Mouse (Mus musculus) CH12.LX (cell line): Measurements from ENCODE around the gene Triobp. TPM values are rescaled to one million over a fixed set of nuclear protein-coding genes. Genes with fewer than 3 reads are reported as not detected.

ENCODE experiments used
- DNase-seq: peaks from one replicate; pipeline ENCODE4 v3.0.0-alpha.2; 2013; ENCODE audit errors: extremely low read depth
- H3K27ac ChIP-seq: 2 replicates; pipeline ENCODE4 v1.5.1; 2012; ENCODE audit warnings: low read depth, mild to moderate bottlenecking, control low read depth, moderate library complexity; ENCODE audit not compliant: insufficient read depth
- H3K27me3 ChIP-seq: replicated peaks from 2 replicates; pipeline ENCODE3; 2012; ENCODE audit warnings: inconsistent platforms
- H3K36me3 ChIP-seq, 2 experiments: replicated peaks in 1 of 2; 2 replicates each; pipeline versions ENCODE3 to v1.6.1; 2012; ENCODE audit warnings: inconsistent platforms in 1 of 2, low read length in 1 of 2, mild to moderate bottlenecking in 1 of 2, mixed read lengths in 1 of 2, moderate library complexity in 1 of 2; ENCODE audit not compliant: control insufficient read depth in 1 of 2, insufficient read depth in 1 of 2
- H3K4me1 ChIP-seq, 2 experiments: 2 replicates each; pipeline ENCODE4 v1.6.1; 2012; ENCODE audit warnings: inconsistent platforms in 1 of 2, moderate library complexity in 1 of 2; ENCODE audit not compliant: insufficient read depth in 2 of 2, control insufficient read depth in 1 of 2
- H3K4me2 ChIP-seq: 2 replicates; pipeline ENCODE4 v1.6.1; 2012; ENCODE audit warnings: low read depth, mild to moderate bottlenecking, control low read depth; ENCODE audit not compliant: poor library complexity, insufficient read depth, severe bottlenecking
- H3K4me3 ChIP-seq, 3 experiments: fragments of 150-350 bp in 1 of 3; sonication (generic) in 1 of 3; replicated peaks in 1 of 3; 2 replicates each; pipeline versions ENCODE3 to v1.5.1; 2011 to 2012; ENCODE audit warnings: low read depth in 2 of 3, low read length in 2 of 3, mild to moderate bottlenecking in 2 of 3, moderate library complexity in 2 of 3, control low read depth in 1 of 3, improper control_type of control experiment in 1 of 3, inconsistent platforms in 1 of 3, mixed read lengths in 1 of 3; ENCODE audit not compliant: poor library complexity in 1 of 3
- H3K79me2 ChIP-seq: replicated peaks from 2 replicates; pipeline ENCODE4 v1.6.1; 2012; ENCODE audit warnings: mild to moderate bottlenecking, moderate library complexity; ENCODE audit not compliant: control insufficient read depth, poor library complexity, insufficient read depth, severe bottlenecking; ENCODE audit errors: extremely low read depth
- H3K9ac ChIP-seq: 2 replicates; pipeline ENCODE4 v1.6.1; 2012; ENCODE audit warnings: low read depth, mild to moderate bottlenecking, control low read depth, moderate library complexity; ENCODE audit not compliant: insufficient read depth
- H3K9me3 ChIP-seq: replicated peaks from 2 replicates; pipeline ENCODE3; 2012; ENCODE audit warnings: low read length, inconsistent platforms, mixed read lengths
- BHLHE40 ChIP-seq: IDR thresholded peaks from 2 replicates; pipeline ENCODE4 v1.6.1; 2011; ENCODE audit warnings: mild to moderate bottlenecking, low read depth, low read length, improper control_type of control experiment
- CHD2 ChIP-seq: IDR thresholded peaks from 2 replicates; pipeline ENCODE4 v1.6.1; 2011; ENCODE audit warnings: low read length, improper control_type of control experiment
- ELF1 ChIP-seq: IDR thresholded peaks from 2 replicates; pipeline ENCODE4 v1.6.1; 2014; ENCODE audit warnings: low read depth, mild to moderate bottlenecking, inconsistent platforms, low read length, improper control_type of control experiment
- ETS1 ChIP-seq: conservative IDR thresholded peaks from 2 replicates; pipeline ENCODE4 v1.6.1; 2012; ENCODE audit warnings: low read depth, mild to moderate bottlenecking, inconsistent platforms, low read length, improper control_type of control experiment, moderate library complexity
- GABPA ChIP-seq: IDR thresholded peaks from 2 replicates; pipeline ENCODE4 v1.6.1; 2012; ENCODE audit warnings: low read depth, low read length, improper control_type of control experiment, inconsistent platforms; ENCODE audit not compliant: insufficient replicate concordance
- HCFC1 ChIP-seq: IDR thresholded peaks from 2 replicates; pipeline ENCODE4 v1.6.1; 2012; ENCODE audit warnings: low read depth, mild to moderate bottlenecking, inconsistent platforms, low read length, improper control_type of control experiment
- IRF4 ChIP-seq: IDR thresholded peaks from 2 replicates; pipeline ENCODE4 v1.6.1; 2014; ENCODE audit warnings: low read depth, mild to moderate bottlenecking, inconsistent platforms, low read length, improper control_type of control experiment
- JUN ChIP-seq: IDR thresholded peaks from 2 replicates; pipeline ENCODE4 v1.6.1; 2011; ENCODE audit warnings: low read depth, mild to moderate bottlenecking, low read length, improper control_type of control experiment, moderate library complexity; ENCODE audit not compliant: insufficient read depth
- MAX ChIP-seq: IDR thresholded peaks from 2 replicates; pipeline ENCODE4 v1.6.1; 2011; ENCODE audit warnings: low read length, improper control_type of control experiment
- MAZ ChIP-seq: IDR thresholded peaks from 2 replicates; pipeline ENCODE4 v1.6.1; 2012; ENCODE audit warnings: low read depth, mild to moderate bottlenecking, inconsistent platforms, low read length, improper control_type of control experiment, moderate library complexity
- MEF2A ChIP-seq: IDR thresholded peaks from 2 replicates; pipeline ENCODE4 v1.6.1; 2014; ENCODE audit warnings: low read depth, mild to moderate bottlenecking, inconsistent platforms, low read length, improper control_type of control experiment, borderline replicate concordance
- MXI1 ChIP-seq: IDR thresholded peaks from 2 replicates; pipeline ENCODE4 v1.6.1; 2011; ENCODE audit warnings: mild to moderate bottlenecking, low read depth, low read length, improper control_type of control experiment
- MYC ChIP-seq: IDR thresholded peaks from 2 replicates; pipeline ENCODE4 v1.6.1; 2011; ENCODE audit warnings: low read depth, mild to moderate bottlenecking, improper control_type of control experiment, low read length
- NRF1 ChIP-seq: IDR thresholded peaks from 2 replicates; pipeline ENCODE4 v1.6.1; 2014; ENCODE audit warnings: low read depth, mild to moderate bottlenecking, inconsistent platforms, low read length, improper control_type of control experiment, moderate library complexity
- POLR2A ChIP-seq: IDR thresholded peaks from 2 replicates; pipeline ENCODE4 v1.6.1; 2011; ENCODE audit warnings: low read depth, mild to moderate bottlenecking, improper control_type of control experiment, low read length
- RCOR1 ChIP-seq: conservative IDR thresholded peaks from 2 replicates; pipeline ENCODE4 v1.6.1; 2012; ENCODE audit warnings: low read depth, mild to moderate bottlenecking, inconsistent platforms, low read length, improper control_type of control experiment
- SIN3A ChIP-seq: IDR thresholded peaks from 2 replicates; pipeline ENCODE4 v1.6.1; 2012; ENCODE audit warnings: low read length, improper control_type of control experiment, inconsistent platforms
- SMC3 ChIP-seq: IDR thresholded peaks from 2 replicates; pipeline ENCODE4 v1.6.1; 2011; ENCODE audit warnings: low read depth, low read length, improper control_type of control experiment
- TCF12 ChIP-seq: IDR thresholded peaks from 2 replicates; pipeline ENCODE4 v1.6.1; 2014; ENCODE audit warnings: low read depth, mild to moderate bottlenecking, inconsistent platforms, low read length, improper control_type of control experiment
- UBTF ChIP-seq: IDR thresholded peaks from 2 replicates; pipeline ENCODE4 v1.6.1; 2012; ENCODE audit warnings: low read depth, mild to moderate bottlenecking, inconsistent platforms, low read length, improper control_type of control experiment, moderate library complexity
- USF1 ChIP-seq: IDR thresholded peaks from 2 replicates; pipeline ENCODE4 v1.6.1; 2014; ENCODE audit warnings: low read depth, mild to moderate bottlenecking, inconsistent platforms, low read length, improper control_type of control experiment
- ZKSCAN1 ChIP-seq: IDR thresholded peaks from 2 replicates; pipeline ENCODE4 v1.6.1; 2012; ENCODE audit warnings: low read depth, inconsistent platforms, low read length, improper control_type of control experiment, borderline replicate concordance
- ZMIZ1 ChIP-seq: IDR thresholded peaks from 2 replicates; pipeline ENCODE4 v1.6.1; 2012; ENCODE audit warnings: low read depth, mild to moderate bottlenecking, inconsistent platforms, low read length, improper control_type of control experiment
- ZNF384 ChIP-seq: IDR thresholded peaks from 2 replicates; pipeline ENCODE4 v1.6.1; 2012; ENCODE audit warnings: low read depth, low read length, improper control_type of control experiment, inconsistent platforms
- dilution Hi-C: fragments of 300-500 bp; cut with MboI; formaldehyde crosslinking; loops from 2 replicates; pipeline ENCODE4 v1.14.3; 2020; ENCODE audit warnings: low sequenced_read_pairs; ENCODE audit not compliant: extremely low pct_unique_long_range_greater_than_20kb, extremely low pct_ligation_motif_present
- in situ Hi-C: fragments of 300-500 bp; cut with MboI; formaldehyde crosslinking; loops from 3 replicates; pipeline ENCODE4 v1.14.3; 2019; ENCODE audit warnings: low sequenced_read_pairs, low pct_ligation_motif_present, low pct_unique_long_range_greater_than_20kb, mixed read lengths
- polyA plus RNA-seq: library from polyadenylated mRNA; unstranded; fragments of >175 nt; gene quantifications from 2 replicates; pipeline ENCODE4 v1.2.1, GENCODE M21; 2012; ENCODE audit warnings: low read depth; ENCODE audit not compliant: insufficient read length
- total RNA-seq, 2 experiments: library from RNA; depleted of rRNA; stranded (reverse); fragments of 300-350 nt in 1 of 2; fragments of >200 nt in 1 of 2; gene quantifications; 2 replicates each; pipeline ENCODE4 v1.2.3; 2012 to 2014

The Triobp gene
- total and polyA plus RNA-seq, 3 experiments: 11.5 to 31.0 (median 25.5) TPM

DNA sequence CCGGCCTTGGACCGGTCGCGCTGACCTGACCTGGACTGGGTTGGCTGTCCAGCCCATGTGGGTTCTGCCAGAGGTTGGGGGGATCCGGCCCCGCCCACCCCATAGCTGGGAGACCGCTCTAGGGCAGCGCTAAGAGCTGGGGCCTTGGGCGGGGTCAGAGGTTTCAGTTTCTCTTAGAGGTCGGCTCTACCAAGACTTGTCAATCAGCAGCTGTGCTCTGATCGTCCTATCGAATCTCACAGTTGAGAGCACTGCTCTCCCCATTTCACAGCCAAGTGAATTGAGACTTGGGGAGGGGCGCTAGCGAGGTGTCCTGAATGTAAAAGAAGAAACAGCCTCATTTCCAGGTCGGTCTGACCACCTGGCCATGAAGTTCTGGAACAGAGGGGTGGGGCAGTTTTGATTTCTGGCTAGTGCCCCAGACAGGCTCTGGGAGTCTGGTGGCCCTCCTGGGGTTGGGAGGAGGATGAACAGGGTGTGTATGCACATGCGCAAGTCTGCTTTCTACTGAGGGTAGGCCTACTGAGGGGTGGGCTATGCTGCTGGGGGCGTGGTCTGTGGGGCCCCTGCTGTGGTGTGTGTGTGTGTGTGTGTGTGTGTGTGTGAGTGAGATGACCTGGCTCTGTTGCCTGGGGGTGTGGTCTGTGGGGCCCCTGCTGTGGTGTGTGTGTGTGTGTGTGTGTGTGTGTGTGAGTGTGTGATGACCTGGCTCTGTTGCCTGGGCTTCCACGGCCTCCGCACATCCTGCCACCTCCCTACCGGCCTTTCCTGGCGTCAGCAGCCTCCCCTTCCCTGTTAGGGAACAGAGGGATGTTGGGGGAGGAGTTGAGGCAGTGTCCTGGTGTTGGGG, 36.1 kb downstream of the Triobp start:
- H3K79me2 ChIP-seq: peaks cover 6% of the 10 kb centered on the region; the same call in 1 of the 2 replicates
- peak overlapping the region; percentile 92 for H3K9ac ChIP-seq
- no peaks in the 10 kb centered on the region for H3K9me3 ChIP-seq
- peak; percentile 88 for DNase-seq
- peaks cover 18 to 32% of the 10 kb centered on the region in 2 experiments for H3K4me1 ChIP-seq
- peak overlapping the region; percentile 95 for H3K27ac ChIP-seq
- peak overlapping the region; percentile 75 for H3K4me2 ChIP-seq
- no peaks in the 10 kb centered on the region for H3K27me3 ChIP-seq
- H3K36me3 ChIP-seq: peaks cover 12 to 35% of the 10 kb centered on the region in 2 experiments
- H3K4me3 ChIP-seq: peak overlapping the region; percentile 93 to 98 (median 96)
- TF ChIP-seq NRF1 (peak; percentile 85), MAZ (peak; percentile 35; the same call in 1 of the 2 replicates), MEF2A (0 out of 2 replicates have a peak, but pooled peaks have one; percentile 10), POLR2A (peak; percentile 51), CHD2 (no peak), ELF1 (peak; percentile 7; the same call in 1 of the 2 replicates), MYC (no peak), IRF4 (peak; percentile 22), ZKSCAN1 (no peak), RCOR1 (no peak), TCF12 (peak; percentile 36; the same call in 1 of the 2 replicates), ZNF384 (no peak), USF1 (no peak), UBTF (0 out of 2 replicates have a peak, but pooled peaks have one; percentile 63), SIN3A (peak; percentile 46; the same call in 1 of the 2 replicates), MXI1 (peak; percentile 85; the same call in 1 of the 2 replicates), MAX (0 out of 2 replicates have a peak, but pooled peaks have one; percentile 22), ZMIZ1 (0 out of 2 replicates have a peak, but pooled peaks have one; percentile 41), JUN (no peak), SMC3 (no peak), HCFC1 (no peak), ETS1 (peak; percentile 23; the same call in 1 of the 2 replicates), GABPA (no peak), BHLHE40 (0 out of 2 replicates have a peak, but pooled peaks have one; percentile 11)
- in situ Hi-C loops: no loop called here
- dilution Hi-C loops: no loop called here
